In genomic region chr15:97041182-97041581, GRCm38 (mm10) we compare ENCODE assay signal across 16 mouse cellular contexts. TPM values are rescaled to one million over a fixed set of nuclear protein-coding genes. Genes with fewer than 3 reads are reported as not detected.
DNase-seq lines count a peak whose midpoint lies in the region; ATAC-seq lines count a peak whose summit lies in the region.
"Had no signal": no experiment of that assay in that cellular context is flagged by ENCODE, and none has a peak within 500 bp of the region (broad histone marks: within the 10 kb centered on the region; RNA-seq: fewer than 3 reads in every experiment).

No protein-coding gene starts in this region.

- no peak for ATAC-seq in heart, embryonic 13.5 days (ENCODE audit: extremely low read depth, insufficient number of reproducible peaks, low FRiP score, low TSS enrichment)
- ATAC-seq in limb, embryonic 12.5 days (ENCODE audit: insufficient number of reproducible peaks, insufficient read depth, low FRiP score, low TSS enrichment, low read depth), result no peak
- ATAC-seq in intestine, embryonic 15.5 days, result no peak
- ATAC-seq in liver, embryonic 13.5 days (ENCODE audit: low read depth), result no peak
- ATAC-seq: hindbrain, embryonic 16.5 days had no signal

- 0 out of 2 replicates have a peak overlapping the region, but pooled peaks have one; percentile 3 for H3K4me2 ChIP-seq in heart, embryonic 13.5 days
- H3K4me2 ChIP-seq in limb, embryonic 12.5 days, result no peak overlapping the region
- H3K4me2 ChIP-seq in intestine, embryonic 15.5 days (replicated peaks), result no peak overlapping the region
- no peak overlapping the region for H3K4me2 ChIP-seq in liver, embryonic 13.5 days
- H3K4me2 ChIP-seq: midbrain, embryonic 11.5 days had no signal

- 0 out of 2 replicates have a peak, but pooled peaks cover 4% of the 10 kb centered on the region for H3K36me3 ChIP-seq in heart, embryonic 13.5 days
- H3K36me3 ChIP-seq in limb, embryonic 12.5 days, result no peaks in the 10 kb centered on the region
- peaks cover 14% of the 10 kb centered on the region for H3K36me3 ChIP-seq in limb, embryonic 10.5 days
- no peaks in the 10 kb centered on the region for H3K36me3 ChIP-seq in intestine, embryonic 15.5 days
- no peaks in the 10 kb centered on the region for H3K36me3 ChIP-seq in liver, embryonic 13.5 days
- H3K36me3 ChIP-seq: forebrain, embryonic 10.5 days had no signal

- no peaks in the 10 kb centered on the region for H3K9me3 ChIP-seq in heart, embryonic 13.5 days
- no peaks in the 10 kb centered on the region for H3K9me3 ChIP-seq in limb, embryonic 12.5 days
- H3K9me3 ChIP-seq in limb, embryonic 10.5 days (replicated peaks), result no peaks in the 10 kb centered on the region
- H3K9me3 ChIP-seq in intestine, embryonic 15.5 days, result no peaks in the 10 kb centered on the region
- no peaks in the 10 kb centered on the region for H3K9me3 ChIP-seq in liver, embryonic 13.5 days (replicated peaks)
- H3K9me3 ChIP-seq: forebrain, embryonic 10.5 days had no signal

- no peak overlapping the region for H3K9ac ChIP-seq in heart, embryonic 13.5 days
- H3K9ac ChIP-seq in limb, embryonic 12.5 days (replicated peaks), result no peak overlapping the region
- no peak overlapping the region for H3K9ac ChIP-seq in intestine, embryonic 15.5 days
- no peak overlapping the region for H3K9ac ChIP-seq in liver, embryonic 13.5 days

- intact Hi-C loops in heart, postnatal 25 days (cut with DNase I), result no loop called here

- peaks cover 31% of the 10 kb centered on the region for H3K4me1 ChIP-seq in heart, embryonic 13.5 days
- H3K4me1 ChIP-seq in limb, embryonic 12.5 days (replicated peaks), result peaks cover 29% of the 10 kb centered on the region
- H3K4me1 ChIP-seq in limb, embryonic 10.5 days, result 0 out of 2 replicates have a peak, but pooled peaks cover 5% of the 10 kb centered on the region
- no peaks in the 10 kb centered on the region for H3K4me1 ChIP-seq in intestine, embryonic 15.5 days (replicated peaks)
- peaks cover 9% of the 10 kb centered on the region; the same call in 1 of the 2 replicates for H3K4me1 ChIP-seq in liver, embryonic 13.5 days (replicated peaks)
- H3K4me1 ChIP-seq: forebrain, embryonic 10.5 days had no signal

- no peak for DNase-seq in heart, postnatal 25 days (ENCODE audit: low spot score)
- no peak for DNase-seq in limb, embryonic 10.5 days (ENCODE audit: low spot score)
- no peak for DNase-seq in liver, embryonic 13.5 days
- no peak for DNase-seq in cerebellum, adult 11 months
- no peak for DNase-seq in right cerebral cortex, postnatal 14 days
- DNase-seq: cerebellum, postnatal 25 days; gastrocnemius, postnatal 25 days; kidney, postnatal 10 days; lung, postnatal 36 days; right cerebral cortex, postnatal 4 days had no signal

- H3K27ac ChIP-seq in heart, embryonic 13.5 days (replicated peaks), result peak overlapping the region; percentile 90
- H3K27ac ChIP-seq in limb, embryonic 12.5 days, result peak overlapping the region; percentile 65
- H3K27ac ChIP-seq in limb, embryonic 10.5 days, result no peak overlapping the region; the same call in 1 of the 2 replicates
- H3K27ac ChIP-seq in intestine, embryonic 15.5 days, result peak overlapping the region; percentile 70; the same call in 1 of the 2 replicates
- 0 out of 2 replicates have a peak overlapping the region, but pooled peaks have one; percentile 47 for H3K27ac ChIP-seq in liver, embryonic 13.5 days
- H3K27ac ChIP-seq: forebrain, embryonic 10.5 days had no signal

- H3K27me3 ChIP-seq in heart, embryonic 13.5 days (replicated peaks), result no peaks in the 10 kb centered on the region
- no peaks in the 10 kb centered on the region for H3K27me3 ChIP-seq in limb, embryonic 12.5 days
- H3K27me3 ChIP-seq in limb, embryonic 10.5 days (ENCODE audit: low read depth, poor library complexity, severe bottlenecking), result no peaks in the 10 kb centered on the region
- no peaks in the 10 kb centered on the region for H3K27me3 ChIP-seq in intestine, embryonic 15.5 days (replicated peaks)
- no peaks in the 10 kb centered on the region for H3K27me3 ChIP-seq in liver, embryonic 13.5 days

- H3K4me3 ChIP-seq in heart, embryonic 13.5 days, result no peak overlapping the region
- H3K4me3 ChIP-seq in limb, embryonic 12.5 days (replicated peaks), result no peak overlapping the region
- H3K4me3 ChIP-seq in limb, embryonic 10.5 days, result no peak overlapping the region
- H3K4me3 ChIP-seq in intestine, embryonic 15.5 days (replicated peaks), result no peak overlapping the region
- no peak overlapping the region for H3K4me3 ChIP-seq in liver, embryonic 13.5 days (replicated peaks)
- H3K4me3 ChIP-seq: forebrain, embryonic 10.5 days had no signal

- WGBS in heart, embryonic 13.5 days, result 84% methylated on average over 9 of the region's 9 CpGs
- WGBS in limb, embryonic 12.5 days, result 89% methylated on average over 9 of the region's 9 CpGs
- WGBS in limb, embryonic 10.5 days, result 95% methylated on average over 9 of the region's 9 CpGs
- 69% methylated on average over 9 of the region's 9 CpGs for WGBS in intestine, embryonic 15.5 days
- WGBS in liver, embryonic 13.5 days (ENCODE audit: insufficient replicate concordance), result 71% methylated on average over 9 of the region's 9 CpGs

RNA-seq across cellular contexts. Expression of gene Slc38a4, which starts 14.6 kb away (rescaled TPM):
- polyA plus RNA-seq in heart, embryonic 13.5 days (2015; fragmentation: Nextera tagmentation; extraction: Ambion mirVana), result 110 and 111 TPM in 2 replicates
- 10 to 100 TPM; 10.6 to 17.1 TPM for total RNA-seq in heart, postnatal 25 days (2021)
- 57.7 and 66.8 TPM in 2 replicates for polyA plus RNA-seq in limb, embryonic 12.5 days (2016; fragmentation: Nextera tagmentation; extraction: Ambion mirVana)
- polyA plus RNA-seq in limb, embryonic 10.5 days (2016; fragmentation: Nextera tagmentation; extraction: Ambion mirVana), result 77.5 and 88.3 TPM in 2 replicates
- polyA plus RNA-seq in intestine, embryonic 15.5 days (2015; fragmentation: Nextera tagmentation; extraction: Ambion mirVana), result 42.9 and 50.5 TPM in 2 replicates
- polyA plus RNA-seq in liver, embryonic 13.5 days (2015; fragmentation: Nextera tagmentation; extraction: Ambion mirVana), result 38.3 and 50.7 TPM in 2 replicates
